Mouse (Mus musculus): ENCODE measurements at regions not wholly inside any gene's neighbourhood (a gene's known extent, or its start where the extent isn't known, plus 50 kb on each side); places are given as distances from the start of the nearest gene placed in this dataset.

- Histone ChIP-seq H3K27me3 (ENCODE audit: control insufficient read depth, insufficient read depth, low read length) (no peaks in the 10 kb centered on the region), H3K4me2 (ENCODE audit: low read depth) (no peak overlapping the region), H3K4me1 (replicated peaks; ENCODE audit: control insufficient read depth in 2 of 2, insufficient read depth in 2 of 2, low read length in 1 of 2) (no peaks in the 10 kb centered on the region), H3K9ac (replicated peaks) (no peak overlapping the region), H3K36me3 (replicated peaks; ENCODE audit: control insufficient read depth, insufficient read depth, low read depth) (no peaks in the 10 kb centered on the region), H3K9me3 (ENCODE audit: control insufficient read depth, low read length) (no peaks in the 10 kb centered on the region), H3K27ac (no peak overlapping the region), H3K4me3 (ENCODE audit: insufficient read depth in 1 of 2, low read depth in 2 of 2, low read length in 2 of 2) (no peak overlapping the region)
- DNase-seq (ENCODE audit: low read depth in 3 of 3, low spot score in 3 of 3) = no peak
- 51% methylated on average over 6 of the region's 6 CpGs for WGBS (ENCODE audit: insufficient replicate concordance)
- TF ChIP-seq CTCF (IDR thresholded peaks at IDR 0.05; ENCODE audit: low read depth) = no peak
- no peak for TF ChIP-seq EP300 (IDR thresholded peaks at IDR 0.05; ENCODE audit: low read depth)
- no peak for ATAC-seq (ENCODE audit: insufficient read depth)
Measured at GRCm38 (mm10) chr3:147118622-147119021, 266.5 kb downstream of the Ttll7 start.

- Histone ChIP-seq H3K4me2 (ENCODE audit: low read depth) (no peak overlapping the region), H3K4me1 (replicated peaks; ENCODE audit: control insufficient read depth in 2 of 2, insufficient read depth in 2 of 2, low read length in 1 of 2) (no peaks in the 10 kb centered on the region), H3K9ac (replicated peaks) (no peak overlapping the region), H3K36me3 (replicated peaks; ENCODE audit: control insufficient read depth, insufficient read depth, low read depth) (no peaks in the 10 kb centered on the region), H3K27ac (no peak overlapping the region), H3K27me3 (ENCODE audit: control insufficient read depth, insufficient read depth, low read length) (no peaks in the 10 kb centered on the region), H3K4me3 (ENCODE audit: insufficient read depth in 1 of 2, low read depth in 2 of 2, low read length in 2 of 2) (no peak overlapping the region), H3K9me3 (ENCODE audit: control insufficient read depth, low read length) (no peaks in the 10 kb centered on the region)
- DNase-seq (ENCODE audit: low read depth in 3 of 3, low spot score in 3 of 3) (no peak), ATAC-seq (ENCODE audit: insufficient read depth) (no peak)
- 48% methylated on average over 6 of the region's 6 CpGs for WGBS (ENCODE audit: insufficient replicate concordance)
- TF ChIP-seq EP300 (IDR thresholded peaks at IDR 0.05; ENCODE audit: low read depth) = no peak
- TF ChIP-seq CTCF (IDR thresholded peaks at IDR 0.05; ENCODE audit: low read depth) = no peak
Measured at GRCm38 (mm10) chr3:147121826-147122225, 269.7 kb downstream of the Ttll7 start.

- DNase-seq (ENCODE audit: low read depth in 3 of 3, low spot score in 3 of 3) = no peak
- H3K36me3 ChIP-seq (replicated peaks; ENCODE audit: control insufficient read depth, insufficient read depth, low read depth) = no peaks in the 10 kb centered on the region
- H3K9ac ChIP-seq (replicated peaks) = no peak overlapping the region
- 59% methylated on average over 6 of the region's 6 CpGs for WGBS (ENCODE audit: insufficient replicate concordance)
- no peaks in the 10 kb centered on the region for H3K9me3 ChIP-seq (ENCODE audit: control insufficient read depth, low read length)
- H3K4me1 ChIP-seq (replicated peaks; ENCODE audit: control insufficient read depth in 2 of 2, insufficient read depth in 2 of 2, low read length in 1 of 2) = no peaks in the 10 kb centered on the region
- no peak overlapping the region for H3K4me2 ChIP-seq (ENCODE audit: low read depth)
- H3K27me3 ChIP-seq (ENCODE audit: control insufficient read depth, insufficient read depth, low read length) = no peaks in the 10 kb centered on the region
- H3K4me3 ChIP-seq (ENCODE audit: insufficient read depth in 1 of 2, low read depth in 2 of 2, low read length in 2 of 2) = no peak overlapping the region
- no peak for ATAC-seq (ENCODE audit: insufficient read depth)
- TF ChIP-seq CTCF (IDR thresholded peaks at IDR 0.05; ENCODE audit: low read depth) (no peak), EP300 (IDR thresholded peaks at IDR 0.05; ENCODE audit: low read depth) (no peak)
- no peak overlapping the region for H3K27ac ChIP-seq
Measured at GRCm38 (mm10) chr3:147127740-147128139, 275.6 kb downstream of the Ttll7 start.

- H3K4me2 ChIP-seq (ENCODE audit: low read depth) = no peak overlapping the region
- H3K27ac ChIP-seq = no peak overlapping the region
- no peaks in the 10 kb centered on the region for H3K4me1 ChIP-seq (replicated peaks; ENCODE audit: control insufficient read depth in 2 of 2, insufficient read depth in 2 of 2, low read length in 1 of 2)
- H3K9ac ChIP-seq (replicated peaks) = no peak overlapping the region
- 77% methylated on average over 13 of the region's 13 CpGs for WGBS (ENCODE audit: insufficient replicate concordance)
- H3K4me3 ChIP-seq (ENCODE audit: insufficient read depth in 1 of 2, low read depth in 2 of 2, low read length in 2 of 2) = no peak overlapping the region
- H3K27me3 ChIP-seq (ENCODE audit: control insufficient read depth, insufficient read depth, low read length) = no peaks in the 10 kb centered on the region
- H3K9me3 ChIP-seq (ENCODE audit: control insufficient read depth, low read length) = no peaks in the 10 kb centered on the region
- no peak for ATAC-seq (ENCODE audit: insufficient read depth)
- H3K36me3 ChIP-seq (replicated peaks; ENCODE audit: control insufficient read depth, insufficient read depth, low read depth) = no peaks in the 10 kb centered on the region
- DNase-seq (ENCODE audit: low read depth in 3 of 3, low spot score in 3 of 3) = no peak
- TF ChIP-seq CTCF (IDR thresholded peaks at IDR 0.05; ENCODE audit: low read depth) (no peak), EP300 (IDR thresholded peaks at IDR 0.05; ENCODE audit: low read depth) (no peak)
Measured at GRCm38 (mm10) chr3:147132830-147133229, 280.7 kb downstream of the Ttll7 start.

DNA sequence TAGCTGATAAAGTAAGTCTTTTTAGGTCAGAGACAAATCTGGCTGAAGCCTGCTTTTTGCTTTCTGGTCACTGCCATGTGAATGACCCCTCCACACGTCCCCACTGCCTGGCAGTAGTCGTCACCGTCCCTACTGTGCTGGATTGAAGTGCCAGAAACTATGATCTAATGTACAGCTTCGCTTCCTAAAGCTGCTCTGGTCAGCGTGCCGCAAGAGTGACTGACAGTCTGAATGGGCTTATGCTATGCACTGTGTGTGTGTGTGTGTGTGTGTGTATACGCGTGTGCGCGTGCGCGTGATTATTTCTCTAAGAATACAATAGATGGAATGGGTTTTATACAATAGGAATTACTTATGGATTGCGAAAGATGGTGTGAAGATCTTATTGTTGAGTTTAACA lies 281.2 kb downstream of the Ttll7 start:
- no peaks in the 10 kb centered on the region for H3K36me3 ChIP-seq (replicated peaks; ENCODE audit: control insufficient read depth, insufficient read depth, low read depth)
- H3K4me3 ChIP-seq (ENCODE audit: insufficient read depth in 1 of 2, low read depth in 2 of 2, low read length in 2 of 2) = no peak overlapping the region
- no peaks in the 10 kb centered on the region for H3K9me3 ChIP-seq (ENCODE audit: control insufficient read depth, low read length)
- no peak for TF ChIP-seq EP300 (IDR thresholded peaks at IDR 0.05; ENCODE audit: low read depth)
- no peak for TF ChIP-seq CTCF (IDR thresholded peaks at IDR 0.05; ENCODE audit: low read depth)
- no peak overlapping the region for H3K4me2 ChIP-seq (ENCODE audit: low read depth)
- ATAC-seq (ENCODE audit: insufficient read depth) (no peak), DNase-seq (ENCODE audit: low read depth in 3 of 3, low spot score in 3 of 3) (no peak)
- no peak overlapping the region for H3K9ac ChIP-seq (replicated peaks)
- no peaks in the 10 kb centered on the region for H3K27me3 ChIP-seq (ENCODE audit: control insufficient read depth, insufficient read depth, low read length)
- no peaks in the 10 kb centered on the region for H3K4me1 ChIP-seq (replicated peaks; ENCODE audit: control insufficient read depth in 2 of 2, insufficient read depth in 2 of 2, low read length in 1 of 2)
- no peak overlapping the region for H3K27ac ChIP-seq
- WGBS (ENCODE audit: insufficient replicate concordance) = 79% methylated on average over 13 of the region's 13 CpGs
